In genomic region chr10:80929299-80930226, GRCm38 (mm10) we compare ENCODE assay signal across 8 mouse cellular contexts. TPM values are rescaled to one million over a fixed set of nuclear protein-coding genes. Genes with fewer than 3 reads are reported as not detected.
DNase-seq lines count a peak whose midpoint lies in the region; ATAC-seq and TF ChIP-seq lines count a peak whose summit lies in the region.

Gadd45b (plus strand) TSS chr10:80930073.

- H3K27me3 ChIP-seq in heart, embryonic 15.5 days = no peaks in the 10 kb centered on the region
- peaks cover 46% of the 10 kb centered on the region for H3K27me3 ChIP-seq in liver, embryonic 14.5 days (ENCODE audit: control insufficient read depth, insufficient read depth, low read length)
- peaks cover 45% of the 10 kb centered on the region for H3K27me3 ChIP-seq in neural tube, embryonic 11.5 days (ENCODE audit: control insufficient read depth, insufficient read depth, low read length)
- H3K27me3 ChIP-seq in stomach, postnatal 0 days (ENCODE audit: control insufficient read depth, insufficient read depth, low read length) = no peaks in the 10 kb centered on the region

- H3K4me3 ChIP-seq in heart, embryonic 15.5 days = peak within 1 kb of the TSS; percentile 81
- H3K4me3 ChIP-seq in liver, embryonic 14.5 days (ENCODE audit: insufficient read depth in 1 of 2, low read depth in 2 of 2, low read length in 2 of 2) = peak within 1 kb of the TSS; percentile 56 to 57
- peak within 1 kb of the TSS; percentile 44 for H3K4me3 ChIP-seq in neural tube, embryonic 11.5 days (ENCODE audit: low read depth, low read length)
- peak within 1 kb of the TSS; percentile 81 for H3K4me3 ChIP-seq in stomach, postnatal 0 days (ENCODE audit: low read depth, low read length)

- peak within 1 kb of the TSS; percentile 86 for H3K4me2 ChIP-seq in heart, embryonic 15.5 days
- H3K4me2 ChIP-seq in liver, embryonic 14.5 days (ENCODE audit: low read depth) = peak within 1 kb of the TSS; percentile 90
- peak within 1 kb of the TSS; percentile 86 for H3K4me2 ChIP-seq in neural tube, embryonic 11.5 days (ENCODE audit: low read depth)
- peak within 1 kb of the TSS; percentile 94 for H3K4me2 ChIP-seq in stomach, postnatal 0 days (replicated peaks; ENCODE audit: low read depth)

- H3K9me3 ChIP-seq in heart, embryonic 15.5 days (replicated peaks) = no peaks in the 10 kb centered on the region
- no peaks in the 10 kb centered on the region for H3K9me3 ChIP-seq in liver, embryonic 14.5 days (ENCODE audit: control insufficient read depth, low read length)
- no peaks in the 10 kb centered on the region for H3K9me3 ChIP-seq in neural tube, embryonic 11.5 days (ENCODE audit: control insufficient read depth, low read length)
- no peaks in the 10 kb centered on the region for H3K9me3 ChIP-seq in stomach, postnatal 0 days (ENCODE audit: control insufficient read depth, low read length)

- peaks cover 55% of the 10 kb centered on the region for H3K4me1 ChIP-seq in heart, embryonic 15.5 days (replicated peaks)
- peaks cover 11 to 13% of the 10 kb centered on the region in 2 experiments for H3K4me1 ChIP-seq in liver, embryonic 14.5 days (replicated peaks; ENCODE audit: control insufficient read depth in 2 of 2, insufficient read depth in 2 of 2, low read length in 1 of 2)
- peaks cover 31% of the 10 kb centered on the region for H3K4me1 ChIP-seq in neural tube, embryonic 11.5 days (ENCODE audit: control insufficient read depth, insufficient read depth, low read length)
- H3K4me1 ChIP-seq in stomach, postnatal 0 days (replicated peaks; ENCODE audit: control insufficient read depth, insufficient read depth) = peaks cover 11% of the 10 kb centered on the region

- no peak for TF ChIP-seq CTCF in liver, embryonic 14.5 days (IDR thresholded peaks at IDR 0.05; ENCODE audit: low read depth)
- TF ChIP-seq CTCF in stomach, postnatal 0 days (IDR thresholded peaks at IDR 0.05; ENCODE audit: low read depth) = no peak

- peak within 1 kb of the TSS; percentile 82 for H3K9ac ChIP-seq in heart, embryonic 15.5 days
- H3K9ac ChIP-seq in liver, embryonic 14.5 days (replicated peaks) = peak within 1 kb of the TSS; percentile 34
- peak within 1 kb of the TSS; percentile 45; the same call in 1 of the 2 replicates for H3K9ac ChIP-seq in neural tube, embryonic 11.5 days (ENCODE audit: low read length)
- H3K9ac ChIP-seq in stomach, postnatal 0 days (ENCODE audit: low read length) = peak within 1 kb of the TSS; percentile 85

- TF ChIP-seq EP300 in liver, embryonic 14.5 days (IDR thresholded peaks at IDR 0.05; ENCODE audit: low read depth) = no peak
- TF ChIP-seq EP300 in stomach, postnatal 0 days (optimal IDR thresholded peaks at IDR 0.05) = no peak

- no peaks in the 10 kb centered on the region for H3K36me3 ChIP-seq in heart, embryonic 15.5 days
- H3K36me3 ChIP-seq in liver, embryonic 14.5 days (replicated peaks; ENCODE audit: control insufficient read depth, insufficient read depth, low read depth) = no peaks in the 10 kb centered on the region
- H3K36me3 ChIP-seq in neural tube, embryonic 11.5 days (ENCODE audit: control insufficient read depth, insufficient read depth, low read length) = no peaks in the 10 kb centered on the region
- no peaks in the 10 kb centered on the region for H3K36me3 ChIP-seq in stomach, postnatal 0 days (ENCODE audit: control insufficient read depth, insufficient read depth, low read length)

- ATAC-seq in erythroid progenitor cell, adult 5-6 weeks (replicated peaks; ENCODE audit: low FRiP score, poor library complexity, severe bottlenecking) = peak; percentile 97
- ATAC-seq in heart, embryonic 15.5 days (replicated peaks; ENCODE audit: insufficient number of reproducible peaks, insufficient read depth, low FRiP score, low read depth) = peak; percentile 85
- ATAC-seq in liver, embryonic 14.5 days (ENCODE audit: insufficient read depth) = peak; percentile 85
- peak; percentile 89 for ATAC-seq in neural tube, embryonic 11.5 days (ENCODE audit: insufficient read depth, low FRiP score, low TSS enrichment)
- ATAC-seq in stomach, postnatal 0 days (ENCODE audit: low FRiP score, low TSS enrichment) = peak; percentile 89

- under 1% methylated on average over 56 of the region's 56 CpGs for WGBS in heart, embryonic 15.5 days
- WGBS in liver, embryonic 14.5 days (ENCODE audit: insufficient replicate concordance) = under 1% methylated on average over 56 of the region's 56 CpGs
- WGBS in neural tube, embryonic 11.5 days = under 1% methylated on average over 56 of the region's 56 CpGs
- under 1% methylated on average over 56 of the region's 56 CpGs for WGBS in stomach, postnatal 0 days

- H3K27ac ChIP-seq in heart, embryonic 15.5 days = peak within 1 kb of the TSS; percentile 90
- H3K27ac ChIP-seq in liver, embryonic 14.5 days = no peak within 1 kb of the TSS
- no peak within 1 kb of the TSS for H3K27ac ChIP-seq in neural tube, embryonic 11.5 days (ENCODE audit: low read depth, low read length)
- H3K27ac ChIP-seq in stomach, postnatal 0 days (replicated peaks) = peak within 1 kb of the TSS; percentile 93

- peak; percentile 99 for DNase-seq in CD4-positive, CD25-positive, alpha-beta regulatory T cell, adult 2 months (ENCODE audit: low read depth, low spot score)
- peak; percentile 98 for DNase-seq in brain, embryonic 18.5 days (ENCODE audit: low read depth, low spot score)
- DNase-seq in kidney, postnatal 25 days = peak; percentile 98 to 100
- DNase-seq in liver, embryonic 14.5 days (ENCODE audit: low read depth in 3 of 3, low spot score in 3 of 3) = peak; percentile 94 to 95 (median 95)
- DNase-seq in neural tube, embryonic 11.5 days (ENCODE audit: low spot score) = peak; percentile 99
- DNase-seq in stomach, postnatal 0 days (ENCODE audit: low spot score) = peak; percentile 99

RNA-seq across cellular contexts. Expression of gene Gadd45b, which starts in this region (rescaled TPM):
- 1.3 and 1.8 TPM in 2 replicates for total RNA-seq in erythroid progenitor cell, adult 5-6 weeks (2015; ENCODE audit: low replicate concordance)
- 3.6 and 9.2 TPM in 2 replicates for total RNA-seq in erythroid progenitor cell, adult 5-6 weeks (2017; ENCODE audit: low replicate concordance)
- 30.8 and 34.1 TPM in 2 replicates for polyA plus RNA-seq in heart, embryonic 15.5 days (2015; fragmentation: Nextera tagmentation; extraction: Ambion mirVana)
- 1.3 and 1.9 TPM in 2 replicates for polyA plus RNA-seq in liver, embryonic 14.5 days (2012; rRNA removed)
- 2.0 and 2.7 TPM in 2 replicates for polyA plus RNA-seq in liver, embryonic 14.5 days (2014; fragmentation: Nextera tagmentation; extraction: Ambion mirVana)
- 7.9 and 8.5 TPM in 2 replicates for polyA plus RNA-seq in neural tube, embryonic 11.5 days (2014; fragmentation: Nextera tagmentation; extraction: Ambion mirVana)
- polyA plus RNA-seq in stomach, postnatal 0 days (2015; fragmentation: Nextera tagmentation; extraction: Ambion mirVana) = 59.5 and 62.2 TPM in 2 replicates

Comparison
In these comparisons a context has a peak if more than half of its experiments do, and no peak if none do; other contexts are left out.
1. H3K27ac ChIP-seq: peak in heart, embryonic 15.5 days (single experiment) and stomach, postnatal 0 days (single experiment); none in liver, embryonic 14.5 days (single experiment) and neural tube, embryonic 11.5 days (single experiment).
2. H3K9ac ChIP-seq: peak in every context shown above with its lines; median percentile 85 in stomach, postnatal 0 days; 82 in heart, embryonic 15.5 days; 45 in neural tube, embryonic 11.5 days; 34 in liver, embryonic 14.5 days.
3. Peak in every context shown above with its lines, with median percentiles within 50 percentile points of each other: DNase-seq, ATAC-seq, H3K4me2 ChIP-seq and H3K4me3 ChIP-seq.